Mouse (Mus musculus) heart, embryonic 11.5 days (tissue): ENCODE measurements around the gene Tmem183a. TPM values are rescaled to one million over a fixed set of nuclear protein-coding genes. Genes with fewer than 3 reads are reported as not detected.

Experiments used
- ATAC-seq: fragments of 200-750 bp; cut with Nextera tagmentation; replicated peaks from 2 replicates; pipeline ENCODE4 v1.8.0; 2017; ENCODE audit warnings: moderate library complexity; ENCODE audit not compliant: insufficient number of reproducible peaks, low FRiP score, low TSS enrichment
- H3K27ac ChIP-seq: fragments of 300-500 bp; sonication (generic); 2 replicates; pipeline ENCODE4 v1.5.1; 2014; ENCODE audit warnings: mild to moderate bottlenecking, low read depth, low read length
- H3K27me3 ChIP-seq: fragments of 300-500 bp; sonication (generic); 2 replicates; pipeline ENCODE4 v1.6.1; 2014; ENCODE audit warnings: mild to moderate bottlenecking, low read length, mixed read lengths; ENCODE audit not compliant: control insufficient read depth, insufficient read depth
- H3K36me3 ChIP-seq: fragments of 300-500 bp; sonication (generic); 2 replicates; pipeline ENCODE4 v1.6.1; 2014; ENCODE audit warnings: mild to moderate bottlenecking, low read length, moderate library complexity, mixed read lengths; ENCODE audit not compliant: control insufficient read depth, insufficient read depth
- H3K4me1 ChIP-seq: fragments of 300-500 bp; sonication (generic); 2 replicates; pipeline ENCODE4 v1.6.1; 2014; ENCODE audit warnings: low read length; ENCODE audit not compliant: control insufficient read depth, insufficient read depth
- H3K4me2 ChIP-seq: fragments of 300-500 bp; sonication (generic); 2 replicates; pipeline ENCODE4 v1.6.1; 2014; ENCODE audit warnings: mild to moderate bottlenecking, moderate library complexity
- H3K4me3 ChIP-seq: fragments of 300-500 bp; sonication (generic); 2 replicates; pipeline ENCODE4 v1.5.1; 2014; ENCODE audit warnings: low read depth, low read length
- H3K9ac ChIP-seq: fragments of 300-500 bp; sonication (generic); 2 replicates; pipeline ENCODE4 v1.6.1; 2014; ENCODE audit warnings: mild to moderate bottlenecking, low read depth, low read length, moderate library complexity
- H3K9me3 ChIP-seq: fragments of 300-500 bp; sonication (generic); replicated peaks from 2 replicates; pipeline ENCODE4 v1.6.1; 2016; ENCODE audit warnings: low read length; ENCODE audit not compliant: control insufficient read depth
- WGBS: fragments of 180-500 bp; shearing (Covaris S2); extraction: QIAGEN DNeasy Blood & Tissue Kit; methylation state at CpG from one replicate; pipeline ENCODE4 v1.1.7; 2014; ENCODE audit not compliant: insufficient replicate concordance; 5-methylcytosine and 5-hydroxymethylcytosine counted together
- polyA plus RNA-seq: library from polyadenylated mRNA; unstranded; fragments of >200 nt; fragmentation: Nextera tagmentation; extraction: Ambion mirVana; gene quantifications from 2 replicates; pipeline ENCODE4 v1.2.1, GENCODE M21; 2014

Tmem183a gene
- polyA plus RNA-seq, 1 experiment from 2014 or later: 78.8 TPM

GRCm38 (mm10) chr1:134342781-134343310 lies 18.9 kb downstream of the Tmem183a start:
- peak overlapping the region; percentile 12 for H3K4me3 ChIP-seq
- WGBS: 55% methylated on average over 8 of the region's 8 CpGs
- peaks cover 7% of the 10 kb centered on the region; the same call in 1 of the 2 replicates for H3K36me3 ChIP-seq
- H3K9ac ChIP-seq: peak overlapping the region; percentile 39; the same call in 1 of the 2 replicates
- peaks cover 35% of the 10 kb centered on the region for H3K4me1 ChIP-seq
- H3K27ac ChIP-seq: peak overlapping the region; percentile 74
- ATAC-seq: no peak
- H3K9me3 ChIP-seq: no peaks in the 10 kb centered on the region
- no peaks in the 10 kb centered on the region for H3K27me3 ChIP-seq
- H3K4me2 ChIP-seq: peak overlapping the region; percentile 95

GRCm38 (mm10) chr1:134342278-134342664 lies 19.5 kb downstream of the Tmem183a start:
- 42% methylated on average over 2 of the region's 2 CpGs for WGBS

GRCm38 (mm10) chr1:134341641-134342277 lies 20.0 kb downstream of the Tmem183a start:
- Histone ChIP-seq H3K4me2 (peak overlapping the region; percentile 95), H3K4me3 (no peak overlapping the region), H3K27me3 (no peaks in the 10 kb centered on the region), H3K36me3 (0 out of 2 replicates have a peak, but pooled peaks cover 4% of the 10 kb centered on the region), H3K9me3 (no peaks in the 10 kb centered on the region), H3K27ac (peak overlapping the region; percentile 74), H3K4me1 (peaks cover 46% of the 10 kb centered on the region), H3K9ac (peak overlapping the region; percentile 31; the same call in 1 of the 2 replicates)
- 74% methylated on average over 5 of the region's 5 CpGs for WGBS
- no peak for ATAC-seq

More at GRCm38 (mm10) chr1:134342278-134342664, 19.5 kb downstream of the Tmem183a start:
- peak overlapping the region; percentile 31; the same call in 1 of the 2 replicates for H3K9ac ChIP-seq
- ATAC-seq: no peak
- peak overlapping the region; percentile 74 for H3K27ac ChIP-seq
- 0 out of 2 replicates have a peak, but pooled peaks cover 5% of the 10 kb centered on the region for H3K36me3 ChIP-seq
- peak overlapping the region; percentile 95 for H3K4me2 ChIP-seq
- peaks cover 41% of the 10 kb centered on the region for H3K4me1 ChIP-seq
- no peaks in the 10 kb centered on the region for H3K9me3 ChIP-seq
- peak overlapping the region; percentile 12; the same call in 1 of the 2 replicates for H3K4me3 ChIP-seq
- no peaks in the 10 kb centered on the region for H3K27me3 ChIP-seq

GRCm38 (mm10) chr1:134339757-134340619 lies 21.8 kb downstream of the Tmem183a start:
- no peaks in the 10 kb centered on the region for H3K36me3 ChIP-seq
- no peaks in the 10 kb centered on the region for H3K9me3 ChIP-seq
- no peak overlapping the region for H3K9ac ChIP-seq
- no peak overlapping the region for H3K4me3 ChIP-seq
- ATAC-seq: no peak
- H3K27me3 ChIP-seq: no peaks in the 10 kb centered on the region
- H3K4me1 ChIP-seq: peaks cover 56% of the 10 kb centered on the region
- H3K27ac ChIP-seq: peak overlapping the region; percentile 22; the same call in 1 of the 2 replicates
- H3K4me2 ChIP-seq: no peak overlapping the region
- 94% methylated on average over 18 of the region's 18 CpGs for WGBS

- no peak overlapping the region for H3K4me3 ChIP-seq
- H3K9ac ChIP-seq: no peak overlapping the region
- H3K4me2 ChIP-seq: peak overlapping the region; percentile 11; the same call in 1 of the 2 replicates
- peak overlapping the region; percentile 22 for H3K27ac ChIP-seq
- H3K36me3 ChIP-seq: no peaks in the 10 kb centered on the region
- no peaks in the 10 kb centered on the region for H3K27me3 ChIP-seq
- no peak for ATAC-seq
- WGBS: 63% methylated on average over 7 of the region's 7 CpGs
- no peaks in the 10 kb centered on the region for H3K9me3 ChIP-seq
- H3K4me1 ChIP-seq: peaks cover 64% of the 10 kb centered on the region
These were observed 22.6 kb downstream of the Tmem183a start for GRCm38 (mm10) chr1:134339162-134339561.

- H3K36me3 ChIP-seq: no peaks in the 10 kb centered on the region
- H3K4me2 ChIP-seq: no peak overlapping the region
- H3K4me1 ChIP-seq: peaks cover 67% of the 10 kb centered on the region
- H3K27me3 ChIP-seq: no peaks in the 10 kb centered on the region
- H3K9ac ChIP-seq: 0 out of 2 replicates have a peak overlapping the region, but pooled peaks have one; percentile 28
- H3K9me3 ChIP-seq: no peaks in the 10 kb centered on the region
- ATAC-seq: no peak
- no peak overlapping the region for H3K27ac ChIP-seq
- no peak overlapping the region for H3K4me3 ChIP-seq
- WGBS: 67% methylated on average over 11 of the region's 11 CpGs
These were observed 24.6 kb downstream of the Tmem183a start for GRCm38 (mm10) chr1:134336958-134337710.

- WGBS: 79% methylated on average over 12 of the region's 12 CpGs
- Histone ChIP-seq H3K4me3 (no peak overlapping the region), H3K9ac (no peak overlapping the region), H3K4me2 (no peak overlapping the region), H3K36me3 (no peaks in the 10 kb centered on the region), H3K4me1 (peaks cover 62% of the 10 kb centered on the region), H3K9me3 (no peaks in the 10 kb centered on the region), H3K27me3 (no peaks in the 10 kb centered on the region), H3K27ac (no peak overlapping the region)
- ATAC-seq: no peak
These were observed 25.6 kb downstream of the Tmem183a start for GRCm38 (mm10) chr1:134335924-134336810.
